15 mouse cellular contexts compared by ENCODE assay signal in the genomic region with DNA sequence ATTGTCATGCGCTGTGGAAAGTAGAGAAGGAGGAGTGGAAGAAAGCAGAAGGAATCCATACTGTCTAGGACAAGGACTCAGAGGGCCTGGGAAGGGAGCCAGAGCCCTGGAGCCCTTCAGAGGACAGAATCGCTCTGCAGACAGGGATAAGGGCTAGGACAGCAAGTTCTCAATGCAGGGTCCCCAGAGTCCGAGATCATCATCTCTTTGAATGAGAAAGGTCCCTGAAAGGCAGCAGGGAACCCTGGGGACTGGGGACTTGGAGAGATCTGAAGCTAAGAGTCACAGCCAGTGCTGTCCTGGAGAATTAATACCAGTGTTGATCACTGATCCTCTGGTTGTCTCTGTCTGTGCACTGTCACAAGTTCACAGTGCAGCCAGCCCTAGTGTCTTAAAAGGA. TPM values are rescaled to one million over a fixed set of nuclear protein-coding genes. Genes with fewer than 3 reads are reported as not detected.
DNase-seq lines count a peak whose midpoint lies in the region; ATAC-seq and TF ChIP-seq lines count a peak whose summit lies in the region.
"Not testable (repeated sequence)": the region's sequence is repeated elsewhere in the genome, so short reads cannot be mapped to it uniquely, and the experiment has no call there.
"Had no signal": no experiment of that assay in that cellular context is flagged by ENCODE, and none has a peak within 500 bp of the region (broad histone marks: within the 10 kb centered on the region; RNA-seq: fewer than 3 reads in every experiment).

No protein-coding gene starts in this region.

- H3K36me3 ChIP-seq in heart, postnatal 0 days (replicated peaks; ENCODE audit: control insufficient read depth, insufficient read depth, low read length): not testable (repeated sequence)

- H3K27me3 ChIP-seq in heart, postnatal 0 days (ENCODE audit: control insufficient read depth, insufficient read depth, low read length): not testable (repeated sequence)

- H3K27ac ChIP-seq in heart, postnatal 0 days (ENCODE audit: low read depth): not testable (repeated sequence)

- H3K9me3 ChIP-seq in heart, postnatal 0 days (replicated peaks; ENCODE audit: control insufficient read depth, low read length): not testable (repeated sequence)

- ATAC-seq in heart, postnatal 0 days (ENCODE audit: insufficient read depth, low read depth): peak; percentile 39; the same call in 1 of the 2 replicates

- H3K4me3 ChIP-seq in heart, postnatal 0 days (ENCODE audit: low read depth, low read length): not testable (repeated sequence)

- TF ChIP-seq EP300 in heart, postnatal 0 days (IDR thresholded peaks at IDR 0.05; ENCODE audit: low read depth): not testable (repeated sequence)

- not testable (repeated sequence) for H3K4me1 ChIP-seq in heart, postnatal 0 days (ENCODE audit: control insufficient read depth, insufficient read depth)

- H3K4me2 ChIP-seq in heart, postnatal 0 days (ENCODE audit: low read depth, low read length): not testable (repeated sequence)

- WGBS in heart, postnatal 0 days: 35% methylated on average over 3 of the region's 3 CpGs

- not testable (repeated sequence) for TF ChIP-seq CTCF in heart, postnatal 0 days (IDR thresholded peaks at IDR 0.05; ENCODE audit: low read depth)

- H3K9ac ChIP-seq in heart, postnatal 0 days (replicated peaks; ENCODE audit: low read depth, low read length): not testable (repeated sequence)

- peak; percentile 97 for DNase-seq in heart, adult 11 months
- DNase-seq in heart, postnatal 0 days (ENCODE audit: low spot score): not testable (repeated sequence)
- DNase-seq in urinary bladder, adult 2 months (ENCODE audit: low spot score): peak; percentile 6

RNA-seq across cellular contexts. Expression of gene Gstm3, which starts 2.0 kb away (rescaled TPM):
- total RNA-seq in heart, postnatal 0 days (2014; rRNA removed; ENCODE audit: low replicate concordance): not detected in 2 replicates
- not detected in 2 replicates for polyA plus RNA-seq in heart, postnatal 0 days (2015; fragmentation: Nextera tagmentation; extraction: Ambion mirVana)
- 0.45 and 0.75 TPM in 2 replicates for polyA plus RNA-seq in urinary bladder, adult 2 months (2012; rRNA removed)
- total RNA-seq: adrenal gland, adult 2 months; adrenal gland, postnatal 25 days; adrenal gland, postnatal 36 days; CH12.LX; ES-E14; G1E; MEL had no signal
- polyA plus RNA-seq: activated CD4-positive, CD25-positive, alpha-beta regulatory T cell, adult 4 months; brain, embryonic 14.5 days; C2C12; CD4-positive, CD25-positive, alpha-beta regulatory T cell, adult 4 months; G1E; Patski had no signal

RNA-seq across cellular contexts. Expression of gene Gstm2, which starts 15.2 kb away (rescaled TPM):
- total RNA-seq in heart, postnatal 0 days (2014; rRNA removed; ENCODE audit: low replicate concordance): 69.6 and 95.4 TPM in 2 replicates
- 94.2 and 97.9 TPM in 2 replicates for polyA plus RNA-seq in heart, postnatal 0 days (2015; fragmentation: Nextera tagmentation; extraction: Ambion mirVana)
- polyA plus RNA-seq in urinary bladder, adult 2 months (2012; rRNA removed): 148 and 153 TPM in 2 replicates
- total RNA-seq: G1E, MEL had no signal
- polyA plus RNA-seq: activated CD4-positive, CD25-positive, alpha-beta regulatory T cell, adult 4 months; CD4-positive, CD25-positive, alpha-beta regulatory T cell, adult 4 months; G1E had no signal

RNA-seq across cellular contexts. Expression of gene Gstm6, which starts 27.6 kb away (rescaled TPM):
- 17.9 and 20.3 TPM in 2 replicates for total RNA-seq in heart, postnatal 0 days (2014; rRNA removed; ENCODE audit: low replicate concordance)
- 11.5 and 12.9 TPM in 2 replicates for polyA plus RNA-seq in heart, postnatal 0 days (2015; fragmentation: Nextera tagmentation; extraction: Ambion mirVana)
- polyA plus RNA-seq in urinary bladder, adult 2 months (2012; rRNA removed): 2.1 and 2.3 TPM in 2 replicates
- total RNA-seq: MEL had no signal
- polyA plus RNA-seq: activated CD4-positive, CD25-positive, alpha-beta regulatory T cell, adult 4 months; C2C12; CD4-positive, CD25-positive, alpha-beta regulatory T cell, adult 4 months; G1E had no signal

RNA-seq across cellular contexts. Expression of gene Gstm7, which starts 39.5 kb away (rescaled TPM):
- total RNA-seq in heart, postnatal 0 days (2014; rRNA removed; ENCODE audit: low replicate concordance): 51.2 and 62.3 TPM in 2 replicates
- polyA plus RNA-seq in heart, postnatal 0 days (2015; fragmentation: Nextera tagmentation; extraction: Ambion mirVana): 33.3 and 35.0 TPM in 2 replicates
- 2.7 and 5.1 TPM in 2 replicates for polyA plus RNA-seq in urinary bladder, adult 2 months (2012; rRNA removed)
- total RNA-seq: CH12.LX, G1E, MEL had no signal
- polyA plus RNA-seq: G1E had no signal

RNA-seq across cellular contexts. Expression of gene Gstm1, which starts 46.7 kb away (rescaled TPM):
- total RNA-seq in heart, postnatal 0 days (2014; rRNA removed; ENCODE audit: low replicate concordance): 99.4 and 111 TPM in 2 replicates
- 132 and 136 TPM in 2 replicates for polyA plus RNA-seq in heart, postnatal 0 days (2015; fragmentation: Nextera tagmentation; extraction: Ambion mirVana)
- 9,762 and 10,289 TPM in 2 replicates for polyA plus RNA-seq in urinary bladder, adult 2 months (2012; rRNA removed)
- total RNA-seq: G1E had no signal
